Mouse (Mus musculus): Measurements from ENCODE around the gene Slc24a3.

Slc24a3 gene

DNA sequence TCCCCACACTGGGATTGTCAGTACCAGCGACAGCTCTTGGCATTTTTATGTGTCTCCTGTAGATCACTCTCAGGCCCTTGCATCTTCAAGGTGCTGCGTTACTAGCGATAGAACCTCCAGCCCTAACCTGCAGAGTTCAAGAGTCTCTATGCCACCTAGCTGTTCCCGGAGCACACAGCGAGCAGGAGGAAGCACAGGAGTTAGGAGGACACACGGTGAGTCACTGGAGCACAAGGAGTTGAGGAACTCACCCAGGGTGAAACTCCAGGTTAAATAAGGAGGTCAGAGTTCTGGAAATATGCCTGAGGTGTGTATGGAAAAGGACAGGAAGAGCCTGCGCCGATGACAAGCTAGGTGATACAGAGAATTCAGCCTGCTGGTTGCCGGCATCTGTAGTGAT lies 513.2 kb downstream of the Slc24a3 start:
- DNase-seq (ENCODE audit: low read depth, low spot score): no peak

- no peak for DNase-seq (ENCODE audit: low read depth, low spot score)
Observed at GRCm38 (mm10) chr2:145681626-145682025, 514.1 kb downstream of the Slc24a3 start.

DNA sequence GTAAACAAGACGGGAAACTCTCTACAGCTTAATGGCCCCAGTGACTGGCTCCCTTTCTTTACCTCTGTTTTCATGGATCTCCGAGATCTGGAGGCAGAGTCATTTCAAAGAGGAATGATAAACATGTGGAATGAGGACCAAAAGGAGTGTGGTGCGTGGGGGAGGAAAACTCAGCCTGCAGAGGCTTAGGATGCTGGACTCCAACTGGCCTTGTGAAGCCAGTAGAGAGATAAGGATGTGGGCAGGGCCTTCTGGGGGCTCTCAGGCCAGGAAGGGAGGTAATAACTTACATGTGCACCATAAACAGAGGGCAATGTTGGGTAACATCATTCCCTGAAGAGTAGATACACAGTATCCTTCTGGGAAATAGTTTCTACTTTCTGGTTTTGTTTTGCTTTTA lies 515.4 kb downstream of the Slc24a3 start:
- DNase-seq (ENCODE audit: low read depth, low spot score): no peak

- DNase-seq (ENCODE audit: low read depth, low spot score): no peak
Observed at GRCm38 (mm10) chr2:145683536-145683935, 516.0 kb downstream of the Slc24a3 start.

- no peak for DNase-seq (ENCODE audit: low read depth, low spot score)
Observed at GRCm38 (mm10) chr2:145684151-145684550, 516.6 kb downstream of the Slc24a3 start.

DNA sequence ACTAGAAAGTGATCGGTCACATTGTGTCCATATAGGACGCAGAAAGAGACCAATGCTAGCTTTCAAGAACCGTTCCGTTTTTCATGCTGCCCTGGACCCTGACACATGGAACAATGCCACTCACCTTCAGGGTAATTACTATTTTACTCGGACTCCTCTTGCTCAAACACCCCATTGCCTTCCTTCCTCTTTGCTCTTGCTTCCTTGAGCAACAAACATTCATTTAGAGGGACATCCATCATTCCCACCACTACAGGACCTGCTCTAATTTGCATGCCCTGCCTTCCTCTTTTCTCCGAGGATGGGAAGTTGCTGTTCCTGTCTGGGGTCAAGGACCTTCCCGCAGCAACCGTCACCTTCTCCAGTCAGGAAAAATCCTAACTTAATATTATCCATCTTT lies 517.3 kb downstream of the Slc24a3 start:
- DNase-seq (ENCODE audit: low read depth, low spot score): no peak

GRCm38 (mm10) chr2:145686017-145686416 lies 518.5 kb downstream of the Slc24a3 start:
- no peak for DNase-seq (ENCODE audit: low read depth, low spot score)

DNA sequence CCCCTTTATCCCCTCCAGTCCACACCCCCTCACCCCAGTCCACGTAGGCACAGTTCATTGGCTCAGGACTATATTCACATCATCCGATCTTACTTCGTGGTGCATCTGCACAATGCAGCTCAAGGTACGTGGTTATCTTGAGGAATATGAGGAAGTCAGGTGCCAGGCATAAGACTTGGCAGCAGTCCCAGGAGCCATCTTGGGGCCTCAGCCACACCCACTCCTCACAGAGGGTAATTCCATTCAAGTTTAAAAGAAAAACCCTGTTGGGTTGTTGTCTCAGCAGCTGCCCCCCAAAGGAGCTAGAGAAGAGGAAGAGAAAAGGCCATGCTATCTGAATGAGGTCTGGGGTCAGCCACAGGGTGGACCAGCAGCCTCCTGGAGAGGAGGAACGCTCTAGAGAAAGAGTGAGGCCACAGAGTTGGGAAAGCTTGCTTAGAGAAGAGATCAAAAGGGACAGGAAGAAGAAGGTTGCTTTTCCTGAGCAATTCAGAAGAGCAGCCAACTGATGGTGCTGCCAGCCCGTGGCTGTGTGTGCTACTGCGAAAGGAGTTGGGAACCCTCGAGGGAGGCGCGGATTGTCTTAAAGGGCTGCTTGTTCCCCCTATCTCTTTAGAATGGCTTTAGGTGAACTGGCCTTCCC lies 523.9 kb downstream of the Slc24a3 start:
- no peak for DNase-seq (ENCODE audit: low read depth, low spot score)
